Mouse (Mus musculus) right cerebral cortex, postnatal 36 days (tissue): ENCODE measurements at regions not wholly inside any gene's neighbourhood (a gene's known extent, or its start where the extent isn't known, plus 50 kb on each side); places are given as distances from the start of the nearest gene placed in this dataset.

Experiments
- DNase-seq, 2 experiments: peaks; one replicate each; pipeline ENCODE4 v3.0.0; 2022; ENCODE audit warnings: low spot score in 2 of 2, mixed read lengths in 1 of 2

DNA sequence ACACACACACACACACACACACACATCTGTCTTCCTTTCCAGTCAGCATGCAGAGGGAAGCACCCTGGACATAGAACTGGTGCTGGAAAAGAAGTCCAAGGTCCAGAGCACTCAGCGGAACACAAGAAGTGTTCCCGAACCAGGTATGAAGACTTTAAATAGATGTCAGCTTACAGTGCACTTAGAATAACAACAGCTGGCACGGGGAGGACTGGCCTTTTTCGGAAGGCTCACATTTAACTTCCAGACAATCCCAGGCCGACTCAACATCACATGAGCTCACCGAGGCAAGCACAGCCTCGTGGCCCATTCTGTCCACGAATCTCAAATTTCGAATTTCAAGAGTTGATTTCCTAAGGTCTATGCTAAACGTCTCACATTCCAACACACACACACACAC lies 70.9 kb upstream of the Slc25a33 start:
- no peak for DNase-seq

DNA sequence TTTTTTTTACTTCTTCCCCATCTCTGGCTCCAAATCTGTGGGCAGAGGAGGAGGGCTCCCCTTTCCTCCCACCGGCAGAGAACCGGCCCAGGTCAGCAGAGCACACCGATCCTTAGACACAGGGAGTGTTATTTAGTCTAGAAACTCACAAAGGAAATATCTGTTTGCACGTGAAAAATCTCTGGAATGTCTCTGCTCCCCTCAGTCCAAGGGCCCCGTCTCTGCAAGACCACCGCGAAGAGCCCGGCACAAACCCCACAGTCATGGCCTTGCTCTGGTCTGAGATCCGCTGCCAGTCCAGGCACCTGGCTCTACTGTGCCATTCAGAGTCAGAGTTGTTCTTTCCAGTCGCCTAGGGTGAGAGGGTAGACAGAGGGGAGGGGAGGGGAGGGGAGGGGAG lies 69.7 kb upstream of the Slc25a33 start:
- no peak for DNase-seq

DNA sequence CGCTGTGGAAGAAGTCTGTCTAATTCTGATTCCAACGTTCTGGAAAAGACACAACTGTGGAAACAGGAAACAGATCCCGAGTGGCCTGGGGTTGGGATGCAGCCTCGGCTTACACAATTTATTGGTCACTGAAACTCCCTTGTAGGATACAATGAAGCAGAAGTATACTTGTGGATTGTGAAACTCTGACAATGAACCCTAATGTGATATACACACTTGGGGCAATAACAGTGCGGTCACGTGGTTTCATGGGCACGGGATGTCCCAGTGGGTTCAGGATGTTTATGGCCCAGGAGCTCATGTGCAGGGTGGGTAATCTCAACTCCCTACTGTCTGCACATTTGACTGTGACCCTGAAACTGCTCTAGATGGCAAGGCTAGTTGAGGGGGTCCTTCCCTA lies 68.8 kb upstream of the Slc25a33 start:
- DNase-seq, result no peak

DNA sequence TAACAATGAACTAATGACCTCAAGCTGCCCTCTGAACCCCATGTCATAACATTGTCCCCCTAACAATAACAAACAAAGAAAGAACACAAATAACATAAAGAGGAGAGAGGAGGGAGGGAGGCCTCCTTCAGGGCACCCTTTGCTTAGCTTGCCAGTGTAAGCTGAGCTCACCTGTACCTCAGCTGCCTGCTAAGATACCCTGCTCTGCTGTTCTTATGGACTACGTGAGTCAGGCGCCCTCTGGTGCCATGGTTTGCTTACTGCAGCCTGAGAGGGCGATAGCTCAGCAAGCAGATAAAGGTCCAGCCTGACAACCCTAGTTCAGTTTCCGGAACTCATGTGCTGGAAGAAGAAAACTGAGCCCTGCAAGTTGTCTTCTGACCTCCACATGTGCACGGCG lies 67.8 kb upstream of the Slc25a33 start:
- DNase-seq, result no peak

DNA sequence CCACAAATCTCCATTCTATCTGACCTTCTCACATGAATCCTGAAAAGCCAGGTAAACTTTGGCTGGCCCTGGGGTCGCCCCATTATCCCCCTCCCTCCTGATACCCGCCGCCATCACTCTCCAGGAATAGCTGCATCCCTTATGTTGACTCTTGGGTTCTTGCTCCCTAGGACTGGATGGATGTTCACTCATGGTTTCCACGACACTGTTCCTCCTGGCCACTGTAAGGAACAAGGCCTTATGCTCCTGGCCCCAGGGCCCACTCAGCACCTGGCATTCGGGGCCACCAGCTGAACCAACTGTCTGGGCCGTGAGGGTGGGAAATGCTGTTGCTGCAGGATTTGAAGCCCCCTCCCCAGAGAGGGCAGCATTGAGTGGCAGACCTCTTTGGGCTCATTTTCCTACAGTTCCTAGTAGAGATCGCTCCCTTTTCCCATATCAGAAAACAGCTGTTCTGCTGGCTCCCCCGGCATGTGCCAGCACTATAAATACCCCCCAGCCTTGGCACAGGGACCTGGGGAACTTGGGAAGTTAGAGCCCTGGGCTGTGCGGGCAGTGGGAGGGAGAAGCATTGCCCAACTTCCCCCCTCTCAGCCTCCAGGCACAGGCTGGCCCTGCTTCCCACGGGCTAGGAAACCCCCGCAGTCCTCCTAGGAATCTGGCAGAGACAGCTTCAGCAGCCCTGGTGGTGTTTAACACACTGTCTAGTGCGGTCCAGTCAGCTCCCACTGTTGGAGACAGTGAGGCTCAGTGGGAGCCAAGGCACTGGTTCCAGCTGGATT lies 66.6 kb upstream of the Slc25a33 start:
- DNase-seq, result peak; percentile 82 to 85

DNA sequence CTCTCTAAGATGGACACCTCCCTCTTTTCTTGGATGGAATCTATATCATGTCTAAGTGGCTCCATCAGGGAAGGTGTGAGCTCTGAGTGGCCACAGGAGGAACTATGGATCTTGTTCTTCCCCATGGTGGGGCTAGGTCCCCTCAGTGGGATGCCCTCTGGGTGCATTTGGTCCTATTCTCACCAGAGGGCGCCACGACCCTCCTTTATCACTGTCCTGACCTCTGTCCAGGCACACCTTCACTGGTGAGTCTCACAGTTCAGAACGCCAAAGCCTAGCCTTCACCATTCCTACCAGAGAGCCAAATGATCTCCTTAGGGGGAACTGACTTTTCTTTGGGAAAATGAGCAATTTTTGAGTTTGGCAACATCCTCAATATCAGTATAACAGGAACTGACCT lies 64.6 kb upstream of the Slc25a33 start:
- DNase-seq, result no peak

DNA sequence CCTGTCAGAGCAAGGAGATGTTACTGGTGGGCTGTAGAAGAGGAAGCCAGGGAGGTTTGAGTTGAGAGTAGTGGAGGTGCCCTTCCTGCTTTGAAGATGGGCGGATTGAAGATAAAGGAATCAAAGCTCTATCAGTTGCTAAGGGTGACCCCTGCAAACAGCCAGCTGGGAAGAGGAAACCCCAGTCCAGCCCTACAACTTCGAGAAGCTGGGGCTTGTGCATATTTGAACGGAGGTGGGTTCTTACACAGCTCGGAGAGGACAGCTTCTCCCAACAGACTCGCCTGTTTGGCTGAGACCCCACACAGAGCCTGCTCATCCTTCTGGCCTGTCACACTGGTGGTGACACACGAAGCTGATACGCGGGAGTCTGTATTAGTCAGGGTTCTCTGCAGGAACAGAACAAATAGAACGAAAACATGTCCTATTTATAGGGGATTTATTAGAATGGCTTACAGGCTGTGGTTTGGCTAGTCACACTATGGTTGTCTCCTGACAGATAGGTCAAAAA lies 60.6 kb upstream of the Slc25a33 start:
- DNase-seq, result no peak

DNA sequence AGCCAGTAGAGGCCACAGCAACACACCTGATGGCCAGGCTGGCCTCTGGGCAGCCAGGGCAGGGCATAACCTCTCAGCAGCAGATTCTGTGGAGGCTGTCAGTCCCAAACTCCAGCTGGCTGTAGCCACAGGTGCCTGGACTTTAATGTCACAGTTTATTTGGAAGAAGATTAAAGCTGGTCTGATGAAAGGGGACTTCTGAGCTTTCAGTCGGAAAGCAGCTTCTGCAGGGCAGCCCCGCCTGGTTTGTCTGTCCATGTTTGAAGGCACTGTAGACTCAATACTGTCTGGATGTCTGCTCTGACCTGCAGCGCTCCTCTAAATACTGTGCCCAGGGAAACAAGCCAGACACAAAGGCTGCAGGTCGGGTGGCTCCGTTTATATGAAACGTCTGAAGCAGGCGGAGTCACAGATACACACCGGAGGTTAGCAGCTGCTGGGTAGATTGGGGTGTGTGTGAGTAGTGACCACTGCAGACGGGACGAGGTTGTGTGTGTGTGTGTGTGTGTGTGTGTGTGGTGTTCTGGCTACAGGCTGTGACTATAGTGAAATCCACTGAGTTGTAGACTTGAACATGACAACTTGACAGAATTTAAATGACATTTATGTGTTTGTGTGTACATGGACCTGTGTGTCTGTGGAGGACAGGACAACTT lies 58.5 kb upstream of the Slc25a33 start:
- no peak for DNase-seq

DNA sequence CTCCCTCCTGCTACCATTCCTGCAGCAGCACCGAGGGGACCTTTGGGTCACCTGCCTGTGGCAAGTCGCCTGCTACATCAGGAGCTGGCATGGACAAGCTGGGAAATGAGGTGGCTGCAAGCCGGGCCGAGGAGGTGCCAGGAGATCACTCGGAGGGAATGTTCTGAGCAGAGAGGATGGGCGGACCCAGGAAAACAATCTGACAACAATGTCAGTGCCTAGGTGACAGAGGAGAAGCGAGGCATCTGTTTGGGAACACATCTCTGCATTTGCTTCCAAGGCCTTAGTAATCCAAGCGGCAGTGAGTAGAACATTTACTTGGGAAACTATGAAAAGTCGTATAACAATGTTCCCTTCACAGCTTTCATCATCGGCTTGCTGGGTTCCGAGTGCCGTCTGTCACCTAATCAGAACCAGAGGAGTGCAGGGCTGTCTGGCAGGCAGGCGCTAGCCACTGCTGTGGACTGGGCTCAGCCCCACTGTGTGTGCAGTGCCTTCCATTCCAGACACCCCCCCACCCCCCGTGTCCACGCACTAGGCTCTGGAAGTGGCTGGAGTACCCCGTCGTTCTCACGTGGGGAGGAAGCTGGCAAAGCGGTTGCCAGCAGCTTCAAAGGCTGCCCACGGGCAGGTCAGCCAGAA lies 56.6 kb upstream of the Slc25a33 start:
- no peak for DNase-seq

DNA sequence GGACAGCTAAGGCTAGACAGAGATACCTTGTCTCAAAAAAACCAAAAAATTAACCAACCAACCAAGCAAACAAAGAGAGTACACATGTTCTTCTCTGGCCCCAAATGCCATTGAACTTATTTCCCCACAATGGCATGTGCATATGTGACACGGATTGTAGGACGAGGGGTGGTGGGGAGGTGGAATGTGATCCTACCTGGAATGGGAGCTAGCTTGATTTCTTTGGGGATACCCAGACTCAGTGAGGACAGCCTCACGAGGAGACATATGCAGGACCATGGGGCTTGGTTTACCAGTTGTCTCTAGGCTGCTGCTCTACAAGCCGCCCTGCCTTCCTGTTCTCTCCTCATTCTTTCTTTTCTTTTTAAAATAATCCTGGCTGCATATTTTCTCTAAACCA lies 55.9 kb upstream of the Slc25a33 start:
- no peak for DNase-seq

DNA sequence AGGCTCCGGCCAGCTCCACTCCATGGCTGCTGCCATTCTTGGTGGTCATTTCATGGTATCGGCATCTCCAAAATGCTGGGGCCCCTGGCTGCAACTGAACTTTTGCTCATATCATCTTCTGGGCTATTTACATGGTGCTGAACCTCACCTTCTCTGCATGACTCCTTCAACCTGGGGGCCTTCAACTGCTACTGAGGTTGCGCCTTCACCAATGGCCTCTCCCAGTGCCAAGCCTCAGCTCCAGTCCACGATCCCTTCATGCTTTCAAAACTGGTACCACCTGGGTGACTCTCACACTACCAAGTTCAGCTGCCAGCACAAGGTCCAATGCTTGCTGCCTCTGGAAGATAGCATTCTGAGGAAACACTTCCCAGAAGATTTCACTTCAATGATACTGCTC lies 53.7 kb upstream of the Slc25a33 start:
- no peak for DNase-seq
